Mouse (Mus musculus): ENCODE data around the gene Cpm.
A peak's percentile ranks its signal among the peaks of the same experiment; 100 is the strongest.

The Cpm gene

GRCm38 (mm10) chr10:117650042-117650655, 20.8 kb downstream of the Cpm start:
- no peak for DNase-seq

- DNase-seq = no peak
Observed at GRCm38 (mm10) chr10:117650725-117651124, 21.4 kb downstream of the Cpm start.

GRCm38 (mm10) chr10:117651587-117652377, 22.5 kb downstream of the Cpm start:
- no peak for DNase-seq

GRCm38 (mm10) chr10:117652378-117652774, 23.1 kb downstream of the Cpm start:
- DNase-seq = no peak

- DNase-seq = no peak
Observed at GRCm38 (mm10) chr10:117652930-117653778, 23.9 kb downstream of the Cpm start.

- no peak for DNase-seq
Observed at GRCm38 (mm10) chr10:117653779-117654173, 24.5 kb downstream of the Cpm start.

GRCm38 (mm10) chr10:117654576-117655123, 25.4 kb downstream of the Cpm start:
- no peak for DNase-seq

- DNase-seq = no peak
Observed at GRCm38 (mm10) chr10:117655460-117655859, 26.2 kb downstream of the Cpm start.

GRCm38 (mm10) chr10:117655908-117656661, 26.8 kb downstream of the Cpm start:
- DNase-seq = no peak

GRCm38 (mm10) chr10:117656662-117656962, 27.3 kb downstream of the Cpm start:
- no peak for DNase-seq

- no peak for DNase-seq
Observed at GRCm38 (mm10) chr10:117656985-117657658, 27.8 kb downstream of the Cpm start.

- DNase-seq = no peak
Observed at GRCm38 (mm10) chr10:117657659-117658306, 28.5 kb downstream of the Cpm start.

GRCm38 (mm10) chr10:117658522-117659429, 29.5 kb downstream of the Cpm start:
- DNase-seq = no peak

GRCm38 (mm10) chr10:117659430-117659813, 30.1 kb downstream of the Cpm start:
- no peak for DNase-seq

- DNase-seq = no peak
Observed at GRCm38 (mm10) chr10:117659819-117660218, 30.5 kb downstream of the Cpm start.

- DNase-seq = no peak
Observed at GRCm38 (mm10) chr10:117662316-117663055, 33.2 kb downstream of the Cpm start.

- DNase-seq = no peak
Observed at GRCm38 (mm10) chr10:117663056-117663864, 34.0 kb downstream of the Cpm start.

- peak; percentile 35 for DNase-seq
Observed at GRCm38 (mm10) chr10:117663865-117664200, 34.5 kb downstream of the Cpm start.
